Mouse (Mus musculus) right cerebral cortex, adult 2 months (tissue): ENCODE measurements around the gene Dnajb4.
"Not testable (repeated sequence)": the region's sequence is repeated elsewhere in the genome, so short reads cannot be mapped to it uniquely, and the experiment has no call there.

Experiments
- DNase-seq, 2 experiments: peaks; one replicate each; pipeline ENCODE4 v3.0.0; 2021 to 2022; ENCODE audit warnings: low spot score in 2 of 2

Dnajb4 gene

GRCm38 (mm10) chr3:152147085-152147831 is 62.8 kb downstream of the Dnajb4 start:
- DNase-seq: peak; percentile 32 to 39

GRCm38 (mm10) chr3:152145186-152145585 is 64.9 kb downstream of the Dnajb4 start:
- peak; percentile 44 to 47 for DNase-seq

- DNase-seq: no peak
Observed at GRCm38 (mm10) chr3:152142989-152143695, 67.0 kb downstream of the Dnajb4 start.

GRCm38 (mm10) chr3:152142146-152142545 is 68.0 kb downstream of the Dnajb4 start:
- no peak for DNase-seq

GRCm38 (mm10) chr3:152139308-152139707 is 70.8 kb downstream of the Dnajb4 start:
- not testable (repeated sequence) for DNase-seq

- DNase-seq: not testable (repeated sequence)
Observed at GRCm38 (mm10) chr3:152136106-152136505, 74.0 kb downstream of the Dnajb4 start.

GRCm38 (mm10) chr3:152133621-152134020 is 76.5 kb downstream of the Dnajb4 start:
- no peak for DNase-seq

- no peak for DNase-seq
Observed at GRCm38 (mm10) chr3:152130963-152131362, 79.1 kb downstream of the Dnajb4 start.

GRCm38 (mm10) chr3:152129426-152129825 is 80.7 kb downstream of the Dnajb4 start:
- not testable (repeated sequence) for DNase-seq

GRCm38 (mm10) chr3:152128631-152129030 is 81.5 kb downstream of the Dnajb4 start:
- no peak for DNase-seq
